Mouse (Mus musculus): ENCODE results near the gene Rtn4rl2.

- TF ChIP-seq CTCF (IDR thresholded peaks at IDR 0.05; ENCODE audit: insufficient read depth, low read depth, low read length) (no peak), POLR2A (IDR thresholded peaks at IDR 0.05; ENCODE audit: insufficient read depth, low read depth, low read length) (no peak)
Measured at GRCm38 (mm10) chr2:84838993-84839980, 47.2 kb downstream of the Rtn4rl2 start.

Data from olfactory bulb, adult 2 months (tissue).